Mouse (Mus musculus) kidney, embryonic 16.5 days (tissue): ENCODE measurements at regions not wholly inside any gene's neighbourhood (a gene's known extent, or its start where the extent isn't known, plus 50 kb on each side); places are given as distances from the start of the nearest gene placed in this dataset.

ENCODE experiments used
- ATAC-seq: fragments of 200-750 bp; cut with Nextera tagmentation; 2 replicates; pipeline ENCODE4 v1.8.0; 2017; ENCODE audit warnings: moderate TSS enrichment; ENCODE audit not compliant: low FRiP score, low TSS enrichment
- H3K27ac ChIP-seq: fragments of 300-500 bp; sonication (generic); 2 replicates; pipeline ENCODE4 v1.5.1; 2014; ENCODE audit warnings: low read length
- H3K27me3 ChIP-seq: fragments of 300-500 bp; sonication (generic); 2 replicates; pipeline ENCODE4 v1.6.1; 2014; ENCODE audit warnings: low read length, control low read depth, mixed read lengths; ENCODE audit not compliant: insufficient read depth
- H3K36me3 ChIP-seq: fragments of 300-500 bp; sonication (generic); 2 replicates; pipeline ENCODE4 v1.6.1; 2014; ENCODE audit warnings: low read length, control low read depth, mixed read lengths; ENCODE audit not compliant: insufficient read depth
- H3K4me1 ChIP-seq: fragments of 300-500 bp; sonication (generic); 2 replicates; pipeline ENCODE4 v1.6.1; 2014; ENCODE audit warnings: low read length, control low read depth, mixed read lengths; ENCODE audit not compliant: insufficient read depth
- H3K4me2 ChIP-seq: fragments of 300-500 bp; sonication (generic); replicated peaks from 2 replicates; pipeline ENCODE4 v1.6.1; 2014; ENCODE audit warnings: low read depth, low read length
- H3K4me3 ChIP-seq: fragments of 300-500 bp; sonication (generic); 2 replicates; pipeline ENCODE4 v1.5.1; 2014; ENCODE audit warnings: mild to moderate bottlenecking, low read length
- H3K9ac ChIP-seq: fragments of 300-500 bp; sonication (generic); replicated peaks from 2 replicates; pipeline ENCODE4 v1.6.1; 2014; ENCODE audit warnings: low read length
- H3K9me3 ChIP-seq: fragments of 300-500 bp; sonication (generic); 2 replicates; pipeline ENCODE4 v1.6.1; 2016; ENCODE audit warnings: low read length, control low read depth
- WGBS: fragments of 180-500 bp; shearing (Covaris S2); extraction: QIAGEN DNeasy Blood & Tissue Kit; methylation state at CpG from one replicate; pipeline ENCODE4 v1.1.7; 2014; 5-methylcytosine and 5-hydroxymethylcytosine counted together

- Histone ChIP-seq H3K4me2 (no peak overlapping the region), H3K4me3 (no peak overlapping the region), H3K4me1 (no peaks in the 10 kb centered on the region), H3K36me3 (no peaks in the 10 kb centered on the region), H3K27me3 (peaks cover 17% of the 10 kb centered on the region; the same call in 1 of the 2 replicates), H3K9me3 (no peaks in the 10 kb centered on the region), H3K9ac (no peak overlapping the region), H3K27ac (no peak overlapping the region)
- no peak for ATAC-seq
- 53% methylated on average over 16 of the region's 16 CpGs for WGBS
These were observed 338.0 kb downstream of the Bcor start for GRCm38 (mm10) chrX:11821880-11822768.

- Histone ChIP-seq H3K4me1 (no peaks in the 10 kb centered on the region), H3K4me3 (no peak overlapping the region), H3K27ac (no peak overlapping the region), H3K9me3 (no peaks in the 10 kb centered on the region), H3K4me2 (no peak overlapping the region), H3K27me3 (peaks cover 20% of the 10 kb centered on the region; the same call in 1 of the 2 replicates), H3K9ac (no peak overlapping the region), H3K36me3 (no peaks in the 10 kb centered on the region)
- 68% methylated on average over 1 of the region's 1 CpGs for WGBS
- ATAC-seq, result no peak
These were observed 334.2 kb downstream of the Bcor start for GRCm38 (mm10) chrX:11825948-11826347.

GRCm38 (mm10) chrX:11826737-11827408 lies 333.3 kb downstream of the Bcor start:
- 28% methylated on average over 20 of the region's 20 CpGs for WGBS
- Histone ChIP-seq H3K9ac (no peak overlapping the region), H3K36me3 (no peaks in the 10 kb centered on the region), H3K4me1 (no peaks in the 10 kb centered on the region), H3K4me2 (peak overlapping the region; percentile 33), H3K9me3 (no peaks in the 10 kb centered on the region), H3K27me3 (peaks cover 19% of the 10 kb centered on the region; the same call in 1 of the 2 replicates), H3K4me3 (no peak overlapping the region), H3K27ac (no peak overlapping the region)
- ATAC-seq, result no peak

GRCm38 (mm10) chrX:11829411-11830002 lies 330.6 kb downstream of the Bcor start:
- H3K27ac ChIP-seq, result no peak overlapping the region
- no peak for ATAC-seq
- no peak overlapping the region for H3K9ac ChIP-seq
- no peaks in the 10 kb centered on the region for H3K4me1 ChIP-seq
- H3K9me3 ChIP-seq, result no peaks in the 10 kb centered on the region
- H3K27me3 ChIP-seq, result peaks cover 11% of the 10 kb centered on the region; the same call in 1 of the 2 replicates
- H3K36me3 ChIP-seq, result no peaks in the 10 kb centered on the region
- WGBS, result 72% methylated on average over 12 of the region's 12 CpGs
- H3K4me2 ChIP-seq, result no peak overlapping the region
- H3K4me3 ChIP-seq, result no peak overlapping the region

- 45% methylated on average over 5 of the region's 5 CpGs for whole genome bisulfite sequencing
- H3K27ac ChIP-seq, result no peak overlapping the region
These were observed 322.6 kb downstream of the Bcor start for GRCm38 (mm10) chrX:11837566-11837965.

GRCm38 (mm10) chrX:11839665-11840245 lies 320.4 kb downstream of the Bcor start:
- peaks cover 9% of the 10 kb centered on the region; the same call in 1 of the 2 replicates for H3K27me3 ChIP-seq
- no peaks in the 10 kb centered on the region for H3K9me3 ChIP-seq
- no peak overlapping the region for H3K9ac ChIP-seq
- no peak overlapping the region for H3K4me2 ChIP-seq
- 77% methylated on average over 12 of the region's 12 CpGs for WGBS
- no peaks in the 10 kb centered on the region for H3K36me3 ChIP-seq
- H3K4me3 ChIP-seq, result no peak overlapping the region
- H3K4me1 ChIP-seq, result no peaks in the 10 kb centered on the region
- 0 out of 2 replicates have a peak overlapping the region, but pooled peaks have one; percentile 53 for H3K27ac ChIP-seq
- no peak for ATAC-seq

More at GRCm38 (mm10) chrX:11837566-11837965, 322.6 kb downstream of the Bcor start:
- no peaks in the 10 kb centered on the region for H3K9me3 ChIP-seq
- no peak overlapping the region for H3K9ac ChIP-seq
- no peaks in the 10 kb centered on the region for H3K4me1 ChIP-seq
- no peak for ATAC-seq
- H3K27me3 ChIP-seq, result peaks cover 6% of the 10 kb centered on the region; the same call in 1 of the 2 replicates
- H3K4me2 ChIP-seq, result no peak overlapping the region
- H3K36me3 ChIP-seq, result no peaks in the 10 kb centered on the region
- no peak overlapping the region for H3K4me3 ChIP-seq

- peak overlapping the region; percentile 57 for H3K27ac ChIP-seq
- ATAC-seq, result 0 out of 2 replicates have a peak, but pooled peaks have one; percentile 35
- H3K9me3 ChIP-seq, result no peaks in the 10 kb centered on the region
- peaks cover 3% of the 10 kb centered on the region; the same call in 1 of the 2 replicates for H3K27me3 ChIP-seq
- no peak overlapping the region for H3K4me3 ChIP-seq
- 64% methylated on average over 10 of the region's 11 CpGs for WGBS
- H3K4me2 ChIP-seq, result no peak overlapping the region
- H3K9ac ChIP-seq, result no peak overlapping the region
- H3K4me1 ChIP-seq, result no peaks in the 10 kb centered on the region
- no peaks in the 10 kb centered on the region for H3K36me3 ChIP-seq
These were observed 319.7 kb downstream of the Bcor start for GRCm38 (mm10) chrX:11840319-11841035.

- Histone ChIP-seq H3K36me3 (no peaks in the 10 kb centered on the region), H3K27me3 (peaks cover 3% of the 10 kb centered on the region; the same call in 1 of the 2 replicates), H3K4me3 (no peak overlapping the region), H3K27ac (no peak overlapping the region), H3K4me1 (no peaks in the 10 kb centered on the region), H3K9ac (no peak overlapping the region), H3K4me2 (no peak overlapping the region), H3K9me3 (no peaks in the 10 kb centered on the region)
- no peak for ATAC-seq
- 67% methylated on average over 2 of the region's 2 CpGs for WGBS
These were observed 314.6 kb downstream of the Bcor start for GRCm38 (mm10) chrX:11845566-11845965.

GRCm38 (mm10) chrX:11855910-11856309 lies 304.2 kb downstream of the Bcor start:
- H3K9me3 ChIP-seq, result no peaks in the 10 kb centered on the region
- no peak for ATAC-seq
- peaks cover 21% of the 10 kb centered on the region; the same call in 1 of the 2 replicates for H3K27me3 ChIP-seq
- H3K9ac ChIP-seq, result no peak overlapping the region
- H3K4me2 ChIP-seq, result no peak overlapping the region
- H3K27ac ChIP-seq, result no peak overlapping the region
- no peaks in the 10 kb centered on the region for H3K36me3 ChIP-seq
- no peak overlapping the region for H3K4me3 ChIP-seq
- no peaks in the 10 kb centered on the region for H3K4me1 ChIP-seq
- WGBS, result 66% methylated on average over 4 of the region's 4 CpGs
